Mouse (Mus musculus) midbrain, embryonic 10.5 days (tissue): Measurements from ENCODE around the gene Il17rc. TPM values are rescaled to one million over a fixed set of nuclear protein-coding genes. Genes with fewer than 3 reads are reported as not detected.
A peak's percentile ranks its signal among the peaks of the same experiment; 100 is the strongest.

Source experiments
- DNase-seq: peaks from one replicate; pipeline ENCODE4 v3.0.0-alpha.2; 2017; ENCODE audit warnings: low spot score
- H3K27ac ChIP-seq: fragments of 300-500 bp; sonication (generic); replicated peaks from 2 replicates; pipeline ENCODE4 v1.5.1; 2016; ENCODE audit warnings: mild to moderate bottlenecking
- H3K27me3 ChIP-seq: fragments of 300-500 bp; sonication (generic); 2 replicates; pipeline ENCODE4 v1.6.1; 2016; ENCODE audit warnings: low read depth, mild to moderate bottlenecking; ENCODE audit not compliant: poor library complexity, severe bottlenecking
- H3K36me3 ChIP-seq: fragments of 300-500 bp; sonication (generic); 2 replicates; pipeline ENCODE4 v1.6.1; 2016; ENCODE audit warnings: mild to moderate bottlenecking, moderate library complexity
- H3K4me1 ChIP-seq: fragments of 300-500 bp; sonication (generic); 2 replicates; pipeline ENCODE4 v1.6.1; 2016
- H3K4me3 ChIP-seq: fragments of 300-500 bp; sonication (generic); 2 replicates; pipeline ENCODE4 v1.5.1; 2016; ENCODE audit warnings: mild to moderate bottlenecking, moderate library complexity
- H3K9me3 ChIP-seq: fragments of 300-500 bp; sonication (generic); replicated peaks from 2 replicates; pipeline ENCODE4 v1.6.1; 2016; ENCODE audit warnings: mild to moderate bottlenecking
- WGBS: fragments of 180-500 bp; shearing (Covaris S2); methylation state at CpG from one replicate; pipeline ENCODE4 v1.1.7; 2016; 5-methylcytosine and 5-hydroxymethylcytosine counted together
- polyA plus RNA-seq: library from polyadenylated mRNA; unstranded; fragments of >200 nt; fragmentation: Nextera tagmentation; extraction: Ambion mirVana; gene quantifications from 2 replicates; pipeline ENCODE4 v1.2.1, GENCODE M21; 2016

The Il17rc gene
- polyA plus RNA-seq: 4.4 and 5.3 TPM in 2 replicates

- Histone ChIP-seq H3K4me3 (peak within 1 kb of the TSS; percentile 18; the same call in 1 of the 2 replicates), H3K4me1 (peaks cover 33% of the 10 kb centered on the region), H3K27ac (peak within 1 kb of the TSS; percentile 18)
Observed at GRCm38 (mm10) chr6:113471297-113471936, at the start of gene Il17rc. Gene Il17rc (plus strand): TSS chr6:113471427.

GRCm38 (mm10) chr6:113423000-113423399 is 48.2 kb upstream of the Il17rc start:
- 83% methylated on average over 4 of the region's 4 CpGs for WGBS

More at GRCm38 (mm10) chr6:113471297-113471936, at the start of gene Il17rc:
- no peaks in the 10 kb centered on the region for H3K9me3 ChIP-seq
- 17% methylated on average over 12 of the region's 12 CpGs for WGBS
- peak; percentile 44 for DNase-seq
- no peaks in the 10 kb centered on the region for H3K36me3 ChIP-seq
- H3K27me3 ChIP-seq: peaks cover 49% of the 10 kb centered on the region

GRCm38 (mm10) chr6:113424187-113424586 is 47.0 kb upstream of the Il17rc start:
- Histone ChIP-seq H3K27me3 (no peaks in the 10 kb centered on the region), H3K4me3 (no peak overlapping the region), H3K4me1 (peaks cover 5% of the 10 kb centered on the region), H3K36me3 (no peaks in the 10 kb centered on the region), H3K27ac (no peak overlapping the region), H3K9me3 (peaks cover 3% of the 10 kb centered on the region; the same call in 1 of the 2 replicates)
- DNase-seq: no peak
- WGBS: 89% methylated on average over 7 of the region's 7 CpGs

More at GRCm38 (mm10) chr6:113423000-113423399, 48.2 kb upstream of the Il17rc start:
- Histone ChIP-seq H3K36me3 (no peaks in the 10 kb centered on the region), H3K9me3 (peaks cover 3% of the 10 kb centered on the region; the same call in 1 of the 2 replicates), H3K4me3 (no peak overlapping the region), H3K27me3 (no peaks in the 10 kb centered on the region), H3K27ac (no peak overlapping the region), H3K4me1 (peaks cover 15% of the 10 kb centered on the region)
- DNase-seq: no peak

- Histone ChIP-seq H3K4me1 (no peaks in the 10 kb centered on the region), H3K9me3 (peaks cover 3% of the 10 kb centered on the region; the same call in 1 of the 2 replicates), H3K4me3 (no peak overlapping the region), H3K27ac (no peak overlapping the region), H3K27me3 (no peaks in the 10 kb centered on the region), H3K36me3 (no peaks in the 10 kb centered on the region)
- no peak for DNase-seq
- 93% methylated on average over 4 of the region's 4 CpGs for WGBS
Observed at GRCm38 (mm10) chr6:113426696-113427095, 44.5 kb upstream of the Il17rc start.

GRCm38 (mm10) chr6:113427397-113427796 is 43.8 kb upstream of the Il17rc start:
- Histone ChIP-seq H3K27me3 (no peaks in the 10 kb centered on the region), H3K4me3 (no peak overlapping the region), H3K9me3 (peaks cover 3% of the 10 kb centered on the region; the same call in 1 of the 2 replicates), H3K27ac (no peak overlapping the region), H3K36me3 (no peaks in the 10 kb centered on the region), H3K4me1 (no peaks in the 10 kb centered on the region)
- 64% methylated on average over 3 of the region's 3 CpGs for WGBS
- peak; percentile 52 for DNase-seq

GRCm38 (mm10) chr6:113428006-113428405 is 43.2 kb upstream of the Il17rc start:
- Histone ChIP-seq H3K9me3 (peaks cover 3% of the 10 kb centered on the region; the same call in 1 of the 2 replicates), H3K4me3 (no peak overlapping the region), H3K36me3 (no peaks in the 10 kb centered on the region), H3K27ac (no peak overlapping the region), H3K4me1 (no peaks in the 10 kb centered on the region), H3K27me3 (no peaks in the 10 kb centered on the region)
- no peak for DNase-seq
- 93% methylated on average over 16 of the region's 16 CpGs for WGBS

GRCm38 (mm10) chr6:113429965-113430364 is 41.3 kb upstream of the Il17rc start:
- WGBS: 89% methylated on average over 3 of the region's 3 CpGs
- H3K27ac ChIP-seq: no peak overlapping the region
- DNase-seq: no peak

GRCm38 (mm10) chr6:113430846-113431245 is 40.4 kb upstream of the Il17rc start:
- Histone ChIP-seq H3K4me1 (no peaks in the 10 kb centered on the region; the same call in 1 of the 2 replicates), H3K4me3 (no peak overlapping the region), H3K9me3 (peaks cover 3% of the 10 kb centered on the region; the same call in 1 of the 2 replicates), H3K27me3 (no peaks in the 10 kb centered on the region), H3K36me3 (no peaks in the 10 kb centered on the region), H3K27ac (no peak overlapping the region)
- no peak for DNase-seq
- WGBS: 67% methylated on average over 3 of the region's 3 CpGs

More at GRCm38 (mm10) chr6:113429965-113430364, 41.3 kb upstream of the Il17rc start:
- Histone ChIP-seq H3K9me3 (peaks cover 3% of the 10 kb centered on the region; the same call in 1 of the 2 replicates), H3K4me1 (no peaks in the 10 kb centered on the region; the same call in 1 of the 2 replicates), H3K36me3 (no peaks in the 10 kb centered on the region), H3K27me3 (no peaks in the 10 kb centered on the region), H3K4me3 (no peak overlapping the region)

- WGBS: 70% methylated on average over 3 of the region's 3 CpGs
- Histone ChIP-seq H3K4me1 (no peaks in the 10 kb centered on the region; the same call in 1 of the 2 replicates), H3K9me3 (peaks cover 3% of the 10 kb centered on the region; the same call in 1 of the 2 replicates), H3K4me3 (no peak overlapping the region), H3K27ac (no peak overlapping the region), H3K36me3 (no peaks in the 10 kb centered on the region), H3K27me3 (no peaks in the 10 kb centered on the region)
- DNase-seq: no peak
Observed at GRCm38 (mm10) chr6:113431801-113432200, 39.4 kb upstream of the Il17rc start.

- no peak overlapping the region for H3K4me3 ChIP-seq
- H3K27me3 ChIP-seq: no peaks in the 10 kb centered on the region
- no peaks in the 10 kb centered on the region for H3K9me3 ChIP-seq
- WGBS: 82% methylated on average over 3 of the region's 3 CpGs
- DNase-seq: no peak
- H3K27ac ChIP-seq: no peak overlapping the region
- H3K4me1 ChIP-seq: no peaks in the 10 kb centered on the region; the same call in 1 of the 2 replicates
- no peaks in the 10 kb centered on the region for H3K36me3 ChIP-seq
Observed at GRCm38 (mm10) chr6:113433661-113434060, 37.6 kb upstream of the Il17rc start.

GRCm38 (mm10) chr6:113434691-113435090 is 36.5 kb upstream of the Il17rc start:
- DNase-seq: no peak
- WGBS: 79% methylated on average over 7 of the region's 7 CpGs
- H3K4me3 ChIP-seq: no peak overlapping the region
- H3K27me3 ChIP-seq: no peaks in the 10 kb centered on the region
- no peaks in the 10 kb centered on the region for H3K36me3 ChIP-seq
- H3K27ac ChIP-seq: no peak overlapping the region
- no peaks in the 10 kb centered on the region; the same call in 1 of the 2 replicates for H3K4me1 ChIP-seq
- H3K9me3 ChIP-seq: no peaks in the 10 kb centered on the region

- no peaks in the 10 kb centered on the region; the same call in 1 of the 2 replicates for H3K4me1 ChIP-seq
- 86% methylated on average over 9 of the region's 9 CpGs for WGBS
- no peaks in the 10 kb centered on the region for H3K27me3 ChIP-seq
- DNase-seq: no peak
- no peak within 1 kb of the TSS for H3K4me3 ChIP-seq
- no peaks in the 10 kb centered on the region for H3K36me3 ChIP-seq
- no peak within 1 kb of the TSS for H3K27ac ChIP-seq
- no peaks in the 10 kb centered on the region for H3K9me3 ChIP-seq
Observed at GRCm38 (mm10) chr6:113435664-113436205, 35.5 kb upstream of the Il17rc start, which contains the start of gene Cidec. Gene Cidec (minus strand): TSS chr6:113435760.

GRCm38 (mm10) chr6:113437135-113437534 is 34.1 kb upstream of the Il17rc start:
- WGBS: 79% methylated on average over 12 of the region's 12 CpGs
- no peaks in the 10 kb centered on the region for H3K27me3 ChIP-seq
- peaks cover 3% of the 10 kb centered on the region for H3K4me1 ChIP-seq
- H3K36me3 ChIP-seq: no peaks in the 10 kb centered on the region
- H3K27ac ChIP-seq: no peak overlapping the region
- H3K9me3 ChIP-seq: no peaks in the 10 kb centered on the region
- no peak for DNase-seq
- H3K4me3 ChIP-seq: no peak overlapping the region
